Mouse (Mus musculus) Patski (cell line): ENCODE data around the gene Lamc3. TPM values are rescaled to one million over a fixed set of nuclear protein-coding genes. Genes with fewer than 3 reads are reported as not detected.

Experiments used
- ATAC-seq: fragments of 100-300 bp; one replicate; pipeline ENCODE4 v1.8.0; 2021
- CTCF ChIA-PET: fragments of 350-600 bp; sonication (Branson Sonifier 250); formaldehyde crosslinking; loops from one replicate; lab custom pipeline; 2022; ENCODE audit warnings: inconsistent platforms; lab: Charles Lee
- POLR2A ChIA-PET: fragments of 350-600 bp; sonication (Branson Sonifier 250); formaldehyde crosslinking; loops from one replicate; lab custom pipeline; 2022; ENCODE audit warnings: antibody characterized with exemption, inconsistent platforms; lab: Charles Lee
- DNase-seq: peaks from one replicate; pipeline ENCODE4 v3.0.0-alpha.2; 2011; ENCODE audit warnings: low read depth, low spot score
- H3K27me3 ChIP-seq: fragments of 371-371 bp; one replicate; pipeline ENCODE4 v1.5.1; 2021
- CTCF ChIP-seq: fragments of 100-300 bp; IDR thresholded peaks from one replicate; pipeline ENCODE4 v1.5.1; 2021
- in situ Hi-C: fragments of 300-500 bp; cut with MboI; formaldehyde crosslinking; loops from 3 replicates; pipeline ENCODE4 v1.11.1; 2018; ENCODE audit warnings: low pct_unique_long_range_greater_than_20kb, mixed read lengths
- polyA plus RNA-seq: library from polyadenylated mRNA; unstranded; gene quantifications from one replicate; pipeline ENCODE4 v1.2.3, GENCODE M21; 2021

Gene Lamc3
- polyA plus RNA-seq: 0.10 TPM

GRCm38 (mm10) chr2:31887030-31887429, at the start of gene Lamc3:
Gene Lamc3 (plus strand): TSS chr2:31887291.
- DNase-seq (no peak), ATAC-seq (no peak)
- TF ChIP-seq CTCF: no peak
- in situ Hi-C loops: loop anchor here (5.0 kb wide), 1 partner anchor 70 kb away; no protein-coding TSS in a partner anchor
- ChIA-PET POLR2A (no interaction called here), CTCF (no interaction called here)
- peaks cover 58% of the 10 kb centered on the region for H3K27me3 ChIP-seq

- in situ Hi-C loops: no loop called here
- no peak for TF ChIP-seq CTCF
- DNase-seq: no peak
- ChIA-PET POLR2A (interaction anchor here (1.3 kb wide), 1 partner anchor 23 kb away, joined by 3 read pairs; no protein-coding TSS in a partner anchor), CTCF (no interaction called here)
- H3K27me3 ChIP-seq: peaks cover 52% of the 10 kb centered on the region
- no peak for ATAC-seq
Observed at GRCm38 (mm10) chr2:31838868-31839267, 48.2 kb upstream of the Lamc3 start.

DNA sequence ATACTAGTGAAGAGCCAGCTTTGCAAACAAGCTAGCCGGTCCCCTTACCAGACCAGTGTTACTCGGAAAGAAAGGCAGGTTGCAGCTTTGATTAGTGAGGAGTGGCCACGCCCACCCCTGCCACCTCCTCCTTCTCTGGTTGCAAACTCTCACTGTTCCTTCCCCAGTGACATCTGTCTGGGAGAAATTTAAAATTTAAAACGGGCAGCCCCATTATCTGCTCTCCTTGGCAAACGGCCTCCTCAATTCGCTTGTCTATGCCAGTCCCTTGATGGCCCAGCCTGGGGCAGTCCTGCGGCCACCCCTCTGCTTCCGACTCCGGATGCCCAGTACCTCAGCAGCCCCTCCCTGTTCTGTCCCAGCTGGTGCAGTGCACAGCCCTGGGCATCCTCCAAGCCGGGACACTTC, 42.4 kb upstream of the Lamc3 start:
- DNase-seq: no peak
- peaks cover 66% of the 10 kb centered on the region for H3K27me3 ChIP-seq
- no peak for ATAC-seq
- CTCF ChIA-PET: no interaction called here
- in situ Hi-C loops: no loop called here
- TF ChIP-seq CTCF: no peak
- POLR2A ChIA-PET: interaction anchor here (1.1 kb wide), 1 partner anchor 29 kb away, joined by 3 read pairs; no protein-coding TSS in a partner anchor

DNA sequence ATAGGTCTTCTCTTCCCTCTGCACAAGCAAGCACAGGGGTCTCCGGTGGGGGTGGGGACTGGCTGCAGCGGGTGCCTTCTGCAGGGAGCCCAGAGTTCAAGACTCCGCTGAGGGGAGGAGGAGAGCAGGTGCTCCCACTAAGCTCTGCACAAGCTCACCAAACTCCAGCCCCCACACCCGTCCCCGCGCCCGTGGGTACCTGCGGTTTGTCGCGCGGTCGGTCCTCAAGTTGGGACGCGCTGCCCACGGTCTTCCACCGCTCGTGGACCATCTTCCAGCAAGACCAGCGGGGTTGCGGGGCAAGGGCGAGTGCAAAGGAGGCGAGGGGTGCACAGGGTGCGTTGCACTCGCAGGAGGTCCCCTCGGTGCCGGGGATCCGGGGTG, 41.6 kb upstream of the Lamc3 start:
- no peak for DNase-seq
- in situ Hi-C loops: no loop called here
- no peak for ATAC-seq
- CTCF ChIA-PET: no interaction called here
- no peak for TF ChIP-seq CTCF
- peaks cover 62% of the 10 kb centered on the region for H3K27me3 ChIP-seq
- POLR2A ChIA-PET: interaction anchor here (1.1 kb wide), 1 partner anchor 30 kb away, joined by 3 read pairs; no protein-coding TSS in a partner anchor

DNA sequence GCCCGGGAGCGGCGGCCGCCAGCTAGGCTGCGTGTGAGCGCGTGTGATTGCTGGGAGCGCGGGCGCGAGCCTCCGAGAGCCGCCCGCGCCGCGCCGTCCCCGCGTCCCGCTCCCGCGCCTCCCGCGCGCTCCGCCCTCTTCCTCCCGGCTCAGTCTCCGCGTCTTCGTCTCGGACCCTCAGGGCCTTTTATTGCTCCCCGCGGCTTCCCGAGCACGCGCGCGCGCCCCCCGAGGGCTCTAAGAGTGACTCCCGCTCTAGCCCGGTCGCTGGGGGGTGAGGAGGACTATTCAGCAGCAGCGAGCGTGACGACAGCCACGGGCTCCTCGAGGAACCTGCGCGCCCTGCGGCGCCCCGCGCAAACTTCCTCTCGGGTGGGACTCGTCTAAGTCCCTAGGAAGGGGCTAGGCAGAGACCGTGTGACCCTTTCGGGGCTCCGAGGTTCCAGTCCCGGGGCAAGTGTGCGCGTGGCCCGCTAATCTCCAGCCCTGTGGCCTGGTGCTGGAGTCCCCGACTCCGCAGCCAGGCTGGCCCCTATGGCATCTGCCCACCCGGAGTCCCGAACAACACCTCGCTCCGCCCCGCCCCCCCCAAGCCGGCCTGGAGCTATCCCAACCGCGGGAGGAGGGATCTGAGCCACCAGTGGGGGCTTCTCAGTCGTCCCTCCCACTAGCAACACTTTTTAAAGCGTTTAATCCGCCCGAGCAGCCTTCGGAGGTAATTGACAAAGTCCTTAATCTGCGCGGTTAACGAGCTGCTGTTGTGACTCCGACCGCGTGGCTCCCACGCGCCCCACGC, 41.0 kb upstream of the Lamc3 start, which contains the start of gene Fibcd1:
Gene Fibcd1 (minus strand): TSS at position 110 of the 796 bp plus-strand sequence.
- CTCF ChIA-PET: no interaction called here
- no peak for DNase-seq
- no peak for ATAC-seq
- H3K27me3 ChIP-seq: peaks cover 60% of the 10 kb centered on the region
- TF ChIP-seq CTCF: no peak
- in situ Hi-C loops: no loop called here
- POLR2A ChIA-PET: no interaction called here

- ChIA-PET CTCF (interaction anchor here (0.9 to 1.4 kb wide), 3 partner anchors 13 to 163 kb away, joined by 3 to 4 read pairs (median 3); no protein-coding TSS in a partner anchor), POLR2A (no interaction called here)
- DNase-seq (no peak), ATAC-seq (no peak)
- no peak for TF ChIP-seq CTCF
- in situ Hi-C loops: no loop called here
- peaks cover 57% of the 10 kb centered on the region for H3K27me3 ChIP-seq
Observed at GRCm38 (mm10) chr2:31846692-31847660, 40.1 kb upstream of the Lamc3 start.

DNA sequence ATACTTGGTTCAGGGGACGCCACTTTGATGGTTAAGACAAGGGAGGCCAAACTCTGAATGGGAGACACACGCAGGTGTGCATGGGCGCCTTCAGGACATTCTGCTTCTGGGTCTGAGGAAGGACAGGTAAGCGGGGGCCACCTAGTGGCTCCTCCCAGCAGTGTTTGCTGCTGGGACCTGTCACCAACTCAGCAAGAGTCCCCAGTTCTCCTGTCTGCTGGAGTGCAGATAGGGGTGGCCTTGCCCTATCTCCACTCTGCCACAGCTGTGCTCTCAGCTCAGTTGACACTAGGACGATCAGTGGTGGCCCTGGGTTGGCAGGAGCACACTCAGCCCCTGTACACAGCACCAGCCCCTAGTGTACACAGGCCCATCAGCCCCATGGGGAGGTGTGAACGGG, 39.2 kb upstream of the Lamc3 start:
- no peak for DNase-seq
- CTCF ChIA-PET: interaction anchor here (0.9 to 1.4 kb wide), 4 partner anchors 12 to 164 kb away, joined by 3 to 4 read pairs (median 3); no protein-coding TSS in a partner anchor
- POLR2A ChIA-PET: interaction anchor here (0.6 kb wide), 1 partner anchor 156 kb away, joined by 3 read pairs; no protein-coding TSS in a partner anchor
- TF ChIP-seq CTCF: no peak
- no peak for ATAC-seq
- peaks cover 59% of the 10 kb centered on the region for H3K27me3 ChIP-seq
- in situ Hi-C loops: no loop called here

- ChIA-PET POLR2A (no interaction called here), CTCF (interaction anchor here (0.9 to 1.4 kb wide), 2 partner anchors 9 to 139 kb away, joined by 3 read pairs; no protein-coding TSS in a partner anchor)
- no peak for ATAC-seq
- DNase-seq: no peak
- peaks cover 42% of the 10 kb centered on the region for H3K27me3 ChIP-seq
- TF ChIP-seq CTCF: no peak
- in situ Hi-C loops: no loop called here
Observed at GRCm38 (mm10) chr2:31850141-31850540, 37.0 kb upstream of the Lamc3 start.

DNA sequence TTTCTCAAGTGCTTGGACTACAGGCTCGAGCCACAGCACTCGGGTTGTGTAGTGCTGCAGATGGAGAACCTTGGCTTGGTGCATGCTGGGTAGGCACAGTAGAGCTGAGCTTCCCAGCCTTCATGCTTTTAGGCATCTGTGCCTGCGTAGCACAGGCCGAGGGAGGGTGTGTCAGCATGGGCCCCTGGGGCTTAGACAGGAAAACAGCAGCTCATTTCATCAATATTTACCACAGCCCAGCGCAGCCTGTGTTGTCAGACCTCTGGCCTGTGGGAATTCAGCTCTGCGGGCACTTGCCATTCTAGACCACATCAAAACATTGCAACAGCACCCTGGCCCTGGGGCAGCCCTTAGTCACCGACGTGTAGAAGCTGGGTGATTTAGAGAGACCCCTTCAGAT, 31.1 kb upstream of the Lamc3 start:
- ATAC-seq (no peak), DNase-seq (no peak)
- peaks cover 36% of the 10 kb centered on the region for H3K27me3 ChIP-seq
- in situ Hi-C loops: no loop called here
- TF ChIP-seq CTCF: no peak
- POLR2A ChIA-PET: no interaction called here
- CTCF ChIA-PET: no interaction called here

DNA sequence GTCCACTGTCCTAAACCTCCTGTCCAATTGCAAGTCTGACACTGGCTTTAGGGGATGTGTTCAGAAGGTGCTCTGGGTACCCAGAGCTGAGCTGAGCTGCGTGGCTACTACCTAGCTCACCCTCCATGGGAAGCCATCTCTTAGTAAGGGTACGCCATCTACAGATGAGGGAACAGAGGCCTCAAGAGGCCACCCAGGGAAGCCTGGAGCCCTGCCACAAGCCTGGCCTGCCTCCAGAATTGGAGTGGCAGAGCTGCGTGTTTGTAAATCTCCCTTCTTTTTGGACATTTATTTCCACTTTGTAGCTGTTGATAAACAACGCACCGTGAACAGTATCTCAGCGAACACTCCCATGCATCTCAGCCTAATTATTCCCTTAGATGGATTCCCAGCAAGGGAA, 29.9 kb upstream of the Lamc3 start:
- ATAC-seq (no peak), DNase-seq (no peak)
- no peak for TF ChIP-seq CTCF
- in situ Hi-C loops: no loop called here
- ChIA-PET POLR2A (no interaction called here), CTCF (interaction anchor here (1.6 kb wide), 1 partner anchor 48 kb away, joined by 3 read pairs; no protein-coding TSS in a partner anchor)
- peaks cover 32% of the 10 kb centered on the region for H3K27me3 ChIP-seq
